Mouse (Mus musculus) spleen, adult 2 months (tissue): ENCODE data around the gene Ubac2.

Experiments
- CTCF ChIP-seq: fragments of 200-500 bp; IDR thresholded peaks from 2 replicates; pipeline ENCODE4 v1.5.1; 2011; ENCODE audit warnings: mild to moderate bottlenecking, inconsistent platforms; ENCODE audit not compliant: insufficient read depth, insufficient read length, insufficient replicate concordance; ENCODE audit errors: extremely low read depth
- POLR2A ChIP-seq: fragments of 200-500 bp; IDR thresholded peaks from 2 replicates; pipeline ENCODE4 v1.6.1; 2011; ENCODE audit warnings: low read depth, low read length, inconsistent platforms

DNA sequence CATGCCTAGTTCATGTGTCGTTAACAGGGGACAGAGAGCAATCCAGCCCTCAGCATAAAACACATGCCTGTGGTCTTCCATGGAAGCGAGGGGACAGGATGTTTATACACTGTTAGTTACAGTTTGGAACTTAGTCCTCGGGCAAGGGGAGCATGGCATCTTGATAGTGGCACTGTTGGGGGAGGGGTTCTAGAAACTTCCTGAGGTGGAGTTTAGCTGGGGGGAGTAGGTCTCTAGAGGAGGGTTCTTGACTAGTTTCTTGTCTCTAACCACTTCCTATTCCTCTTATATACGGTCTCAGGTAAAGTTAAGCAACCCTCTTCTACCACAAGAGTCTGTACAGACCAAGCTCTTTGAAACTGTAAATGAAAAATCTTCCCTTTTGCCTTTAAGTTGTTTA lies 187.8 kb downstream of the Ubac2 start:
- TF ChIP-seq CTCF (no peak), POLR2A (no peak)
